Mouse (Mus musculus): Measurements from ENCODE around the gene Hip1. TPM values are rescaled to one million over a fixed set of nuclear protein-coding genes. Genes with fewer than 3 reads are reported as not detected.

The Hip1 gene
- polyA plus RNA-seq (2015; fragmentation: Nextera tagmentation; extraction: Ambion mirVana), result 5.9 and 6.4 TPM in 2 replicates

- Histone ChIP-seq H3K27me3 (replicated peaks; ENCODE audit: control insufficient read depth, insufficient read depth, low read length) (peaks cover 9% of the 10 kb centered on the region), H3K4me2 (replicated peaks; ENCODE audit: low read depth) (peak within 1 kb of the TSS; percentile 80), H3K4me1 (replicated peaks; ENCODE audit: control insufficient read depth, insufficient read depth, low read length) (no peaks in the 10 kb centered on the region; the same call in 1 of the 2 replicates), H3K9me3 (ENCODE audit: control insufficient read depth) (no peaks in the 10 kb centered on the region), H3K9ac (ENCODE audit: low read depth, low read length) (peak within 1 kb of the TSS; percentile 45), H3K36me3 (ENCODE audit: control insufficient read depth, insufficient read depth) (no peaks in the 10 kb centered on the region), H3K4me3 (ENCODE audit: low read depth, low read length) (peak within 1 kb of the TSS; percentile 70), H3K27ac (ENCODE audit: low read depth, low read length) (no peak within 1 kb of the TSS)
- WGBS, result under 1% methylated on average over 46 of the region's 46 CpGs
- TF ChIP-seq CTCF (IDR thresholded peaks at IDR 0.05; ENCODE audit: low read depth), result peak; percentile 82
- peak; percentile 99 for ATAC-seq
Observed at GRCm38 (mm10) chr5:135544865-135545797, at the start of gene Hip1. Gene Hip1 (minus strand): TSS chr5:135545120.

- H3K4me1 ChIP-seq (replicated peaks; ENCODE audit: control insufficient read depth, insufficient read depth, low read length), result no peaks in the 10 kb centered on the region
- no peak overlapping the region for H3K9ac ChIP-seq (ENCODE audit: low read depth, low read length)
- H3K27me3 ChIP-seq (replicated peaks; ENCODE audit: control insufficient read depth, insufficient read depth, low read length), result no peaks in the 10 kb centered on the region
- WGBS, result 56% methylated on average over 12 of the region's 12 CpGs
- no peaks in the 10 kb centered on the region for H3K9me3 ChIP-seq (ENCODE audit: control insufficient read depth)
- peak overlapping the region; percentile 86 for H3K27ac ChIP-seq (ENCODE audit: low read depth, low read length)
- TF ChIP-seq CTCF (IDR thresholded peaks at IDR 0.05; ENCODE audit: low read depth), result no peak
- peak; percentile 92 for ATAC-seq
- no peak overlapping the region for H3K4me3 ChIP-seq (ENCODE audit: low read depth, low read length)
- H3K4me2 ChIP-seq (replicated peaks; ENCODE audit: low read depth), result no peak overlapping the region
- H3K36me3 ChIP-seq (ENCODE audit: control insufficient read depth, insufficient read depth), result no peaks in the 10 kb centered on the region
Observed at GRCm38 (mm10) chr5:135589996-135590784, 45.3 kb upstream of the Hip1 start.

- no peak for TF ChIP-seq CTCF (IDR thresholded peaks at IDR 0.05; ENCODE audit: low read depth)
- 52% methylated on average over 4 of the region's 4 CpGs for WGBS
Observed at GRCm38 (mm10) chr5:135587764-135588163, 42.8 kb upstream of the Hip1 start.

GRCm38 (mm10) chr5:135585691-135586090 lies 40.8 kb upstream of the Hip1 start:
- H3K4me3 ChIP-seq (ENCODE audit: low read depth, low read length), result no peak overlapping the region
- TF ChIP-seq CTCF (IDR thresholded peaks at IDR 0.05; ENCODE audit: low read depth), result no peak
- H3K36me3 ChIP-seq (ENCODE audit: control insufficient read depth, insufficient read depth), result no peaks in the 10 kb centered on the region
- no peak overlapping the region for H3K4me2 ChIP-seq (replicated peaks; ENCODE audit: low read depth)
- no peaks in the 10 kb centered on the region for H3K4me1 ChIP-seq (replicated peaks; ENCODE audit: control insufficient read depth, insufficient read depth, low read length)
- no peak overlapping the region; the same call in 1 of the 2 replicates for H3K27ac ChIP-seq (ENCODE audit: low read depth, low read length)
- ATAC-seq, result no peak
- no peak overlapping the region for H3K9ac ChIP-seq (ENCODE audit: low read depth, low read length)
- no peaks in the 10 kb centered on the region for H3K9me3 ChIP-seq (ENCODE audit: control insufficient read depth)
- 82% methylated on average over 8 of the region's 8 CpGs for WGBS
- H3K27me3 ChIP-seq (replicated peaks; ENCODE audit: control insufficient read depth, insufficient read depth, low read length), result no peaks in the 10 kb centered on the region

More at GRCm38 (mm10) chr5:135587764-135588163, 42.8 kb upstream of the Hip1 start:
- ATAC-seq, result no peak
- Histone ChIP-seq H3K27me3 (replicated peaks; ENCODE audit: control insufficient read depth, insufficient read depth, low read length) (no peaks in the 10 kb centered on the region), H3K9ac (ENCODE audit: low read depth, low read length) (no peak overlapping the region), H3K4me2 (replicated peaks; ENCODE audit: low read depth) (no peak overlapping the region), H3K9me3 (ENCODE audit: control insufficient read depth) (no peaks in the 10 kb centered on the region), H3K4me3 (ENCODE audit: low read depth, low read length) (no peak overlapping the region), H3K36me3 (ENCODE audit: control insufficient read depth, insufficient read depth) (no peaks in the 10 kb centered on the region), H3K27ac (ENCODE audit: low read depth, low read length) (no peak overlapping the region), H3K4me1 (replicated peaks; ENCODE audit: control insufficient read depth, insufficient read depth, low read length) (no peaks in the 10 kb centered on the region)

GRCm38 (mm10) chr5:135582330-135582729 lies 37.4 kb upstream of the Hip1 start:
- Histone ChIP-seq H3K4me2 (replicated peaks; ENCODE audit: low read depth) (no peak overlapping the region), H3K9me3 (ENCODE audit: control insufficient read depth) (no peaks in the 10 kb centered on the region), H3K4me1 (replicated peaks; ENCODE audit: control insufficient read depth, insufficient read depth, low read length) (no peaks in the 10 kb centered on the region), H3K9ac (ENCODE audit: low read depth, low read length) (no peak overlapping the region), H3K36me3 (ENCODE audit: control insufficient read depth, insufficient read depth) (no peaks in the 10 kb centered on the region), H3K27ac (ENCODE audit: low read depth, low read length) (no peak overlapping the region), H3K4me3 (ENCODE audit: low read depth, low read length) (no peak overlapping the region), H3K27me3 (replicated peaks; ENCODE audit: control insufficient read depth, insufficient read depth, low read length) (no peaks in the 10 kb centered on the region)
- TF ChIP-seq CTCF (IDR thresholded peaks at IDR 0.05; ENCODE audit: low read depth), result no peak
- WGBS, result 84% methylated on average over 4 of the region's 4 CpGs
- ATAC-seq, result no peak

GRCm38 (mm10) chr5:135579331-135579751 lies 34.4 kb upstream of the Hip1 start:
- no peak for TF ChIP-seq CTCF (IDR thresholded peaks at IDR 0.05; ENCODE audit: low read depth)
- H3K9me3 ChIP-seq (ENCODE audit: control insufficient read depth), result no peaks in the 10 kb centered on the region
- no peaks in the 10 kb centered on the region for H3K27me3 ChIP-seq (replicated peaks; ENCODE audit: control insufficient read depth, insufficient read depth, low read length)
- H3K36me3 ChIP-seq (ENCODE audit: control insufficient read depth, insufficient read depth), result no peaks in the 10 kb centered on the region
- 88% methylated on average over 10 of the region's 10 CpGs for WGBS
- H3K4me1 ChIP-seq (replicated peaks; ENCODE audit: control insufficient read depth, insufficient read depth, low read length), result no peaks in the 10 kb centered on the region
- no peak for ATAC-seq
- H3K4me2 ChIP-seq (replicated peaks; ENCODE audit: low read depth), result no peak overlapping the region
- H3K4me3 ChIP-seq (ENCODE audit: low read depth, low read length), result no peak overlapping the region
- no peak overlapping the region for H3K27ac ChIP-seq (ENCODE audit: low read depth, low read length)
- no peak overlapping the region for H3K9ac ChIP-seq (ENCODE audit: low read depth, low read length)

Data from intestine, postnatal 0 days (tissue).